Mouse (Mus musculus) CD4-positive naive resting alpha-beta T cell, adult 57 days (primary cell): Measurements from ENCODE around the gene 1700123O20Rik. TPM values are rescaled to one million over a fixed set of nuclear protein-coding genes. Genes with fewer than 3 reads are reported as not detected.

Source experiments
- total RNA-seq: library from RNA; stranded (reverse); gene quantifications from one replicate; pipeline ENCODE4 v1.2.4, GENCODE M21; 2023

1700123O20Rik gene
- 30.0 TPM for total RNA-seq

DNA sequence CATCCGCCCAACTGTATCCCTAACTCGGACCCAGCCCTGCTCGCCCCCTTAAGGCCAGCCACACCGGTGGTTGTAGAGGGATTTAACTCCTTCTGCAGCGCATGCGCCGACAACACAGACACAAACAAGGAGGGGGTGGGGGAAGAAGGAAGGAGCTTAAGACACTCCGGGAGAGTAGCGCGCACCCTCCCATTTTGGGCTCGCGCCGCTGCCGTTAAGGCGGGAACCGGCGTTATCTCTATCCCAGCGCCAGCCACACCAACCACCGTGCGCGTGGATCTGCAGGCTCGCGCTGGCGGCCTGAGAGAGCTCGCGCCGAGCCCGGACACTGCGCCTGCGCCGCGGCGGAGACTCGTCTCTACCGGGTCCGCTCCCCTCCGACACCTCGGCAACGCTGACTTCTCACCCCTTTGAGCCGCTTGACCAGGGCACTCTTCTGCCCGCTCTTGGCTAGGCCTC lies at the start of gene 1700123O20Rik:
Gene 1700123O20Rik, plus strand, starts transcription at position 154 of the 459 bp plus-strand sequence.

DNA sequence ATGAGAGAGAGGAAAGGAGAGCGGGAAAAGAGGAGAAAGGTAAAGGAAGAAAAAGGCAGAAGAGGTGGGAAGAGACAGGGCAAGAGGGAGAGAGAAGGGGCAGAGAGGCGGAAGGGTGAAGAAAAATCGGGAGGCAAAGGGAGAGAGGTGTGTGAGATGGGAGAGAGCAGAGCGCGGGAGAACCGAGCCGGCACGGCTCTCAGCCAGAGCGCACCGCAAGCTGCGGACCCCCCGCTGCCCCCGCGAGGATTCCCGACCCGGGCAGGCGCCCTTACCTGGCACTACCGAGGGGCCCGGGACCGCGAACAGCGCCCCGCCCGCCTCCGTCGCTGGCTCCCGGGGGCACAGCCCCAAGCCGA lies 45.1 kb upstream of the 1700123O20Rik start, which contains the start of gene Gm17606:
Gene Gm17606, plus strand, starts transcription at position 7 of the 359 bp plus-strand sequence.

DNA sequence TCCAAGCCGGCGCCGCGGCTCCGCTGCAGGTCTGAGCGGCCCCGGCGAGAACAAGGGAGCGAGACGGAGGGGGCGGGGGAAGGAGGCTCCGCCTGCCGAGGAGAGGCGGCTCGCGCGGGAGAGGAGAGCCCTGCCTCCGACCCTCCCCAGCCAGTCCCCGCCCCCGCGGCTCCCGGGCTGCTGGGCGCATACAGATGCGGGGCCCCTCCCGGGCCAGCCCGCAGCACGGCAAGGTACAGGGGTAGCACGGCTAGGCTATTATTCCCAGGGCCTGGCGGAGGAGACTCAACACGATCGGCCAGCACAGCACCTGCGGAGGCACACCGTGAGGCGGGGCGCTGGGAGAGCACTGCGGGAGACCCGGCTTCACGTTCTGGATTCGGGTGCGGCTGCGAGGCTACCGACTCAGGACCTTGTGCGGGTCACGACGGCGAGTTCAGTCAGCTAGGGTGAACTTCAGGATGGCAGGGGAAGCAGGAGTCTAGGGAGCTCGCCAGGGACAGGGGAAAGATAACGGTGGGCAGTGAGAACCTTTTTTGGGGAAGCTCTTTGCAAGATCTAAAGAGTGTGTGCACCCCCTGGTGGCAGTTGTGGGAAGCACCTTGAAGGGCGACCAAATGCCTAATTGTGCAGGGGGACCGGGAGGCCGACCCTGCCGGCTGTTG lies 44.6 kb upstream of the 1700123O20Rik start, which contains the start of gene Cdh24:
Gene Cdh24, minus strand, starts transcription at position 60 of the 665 bp plus-strand sequence.

DNA sequence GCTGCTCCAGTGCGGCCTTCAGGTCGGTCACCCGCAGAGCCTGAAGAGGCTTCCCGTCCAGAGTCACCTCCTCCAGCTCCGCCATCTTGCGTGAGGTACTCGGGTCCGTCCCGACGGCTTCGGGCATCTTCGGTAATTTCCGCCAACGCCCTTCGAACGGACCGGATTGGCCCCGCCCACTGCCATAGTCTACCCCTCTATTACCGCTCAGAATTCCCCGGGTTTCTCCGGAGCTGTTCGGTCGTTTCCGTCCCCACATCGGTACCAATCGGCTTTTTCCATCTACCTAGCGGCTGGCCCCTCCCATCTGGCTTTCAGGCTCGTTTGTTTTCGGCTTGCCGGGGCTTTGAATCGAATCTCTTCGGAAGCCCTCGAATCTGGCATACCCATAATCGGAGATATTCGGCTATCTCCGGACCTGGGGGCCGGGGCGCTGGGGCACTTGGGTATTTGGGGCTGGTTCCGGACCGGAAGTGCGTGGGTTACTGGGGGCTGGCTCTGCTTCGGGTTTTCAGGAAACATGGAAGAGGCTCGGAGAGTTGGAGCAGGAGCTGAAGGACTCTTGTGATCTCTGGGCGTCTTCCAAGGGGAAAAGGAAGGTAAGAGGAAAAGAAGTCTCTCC lies 617 bp downstream of the 1700123O20Rik start, which contains the start of gene Acin1:
Gene Acin1, minus strand, starts transcription at position 410 of the 622 bp plus-strand sequence.

DNA sequence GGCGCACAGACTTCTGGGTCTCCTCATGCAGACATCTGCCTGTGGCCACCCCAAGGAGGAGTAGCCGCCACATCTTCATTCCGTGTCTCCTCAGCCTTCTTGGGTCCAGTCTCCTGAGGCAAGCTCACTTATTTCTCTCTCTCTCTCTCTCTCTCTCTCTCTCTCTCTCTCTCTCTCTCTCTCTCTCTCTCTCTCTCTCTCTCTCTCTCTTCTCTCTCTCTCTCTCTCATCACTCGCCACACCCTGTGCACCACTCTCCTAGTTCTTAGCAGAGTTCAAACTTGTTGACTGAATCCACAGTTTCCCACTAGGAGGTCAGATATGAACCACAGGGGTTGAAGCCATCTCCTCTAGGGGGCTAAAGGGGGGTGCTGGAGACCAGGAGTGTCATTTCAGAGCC lies 12.7 kb downstream of the 1700123O20Rik start, which contains the start of gene Gm29776:
Gene Gm29776, minus strand, starts transcription at position 101 of the 400 bp plus-strand sequence.

DNA sequence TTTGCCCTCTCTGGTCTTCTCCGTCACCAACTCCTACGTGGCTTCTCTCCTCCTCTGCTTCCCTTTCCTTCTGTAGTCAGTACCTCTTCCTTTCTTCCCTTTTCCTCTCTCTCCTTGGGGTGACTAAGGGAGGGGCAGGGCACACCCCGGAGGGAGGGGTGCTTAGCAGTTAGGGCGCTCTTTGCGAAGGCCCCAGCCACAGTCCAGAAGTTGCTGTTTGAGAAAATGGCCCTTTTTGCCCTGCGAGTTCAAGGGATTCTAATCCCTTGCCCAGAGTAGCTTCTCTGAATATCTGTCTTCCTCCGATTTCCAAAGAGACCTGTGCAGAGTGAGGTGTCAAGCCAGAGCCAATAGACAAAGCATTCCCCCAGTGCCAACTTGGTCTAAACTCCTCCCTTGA lies 26.1 kb downstream of the 1700123O20Rik start, which contains the start of gene Cebpe:
Gene Cebpe, minus strand, starts transcription at position 101 of the 400 bp plus-strand sequence.

Other genes with a start within 250 kb of the 1700123O20Rik start
- gene Lrp10, start 222.1 kb upstream of the 1700123O20Rik start, total RNA-seq: 157 TPM
- gene Rem2, start 210.1 kb upstream of the 1700123O20Rik start, total RNA-seq: not detected
- 33.7 TPM for gene Prmt5, start 168.7 kb upstream of the 1700123O20Rik start, total RNA-seq
- 14.4 TPM for gene Haus4, start 131.6 kb upstream of the 1700123O20Rik start, total RNA-seq
- 0.27 TPM for gene Ajuba, start 108.7 kb upstream of the 1700123O20Rik start, total RNA-seq
- 9.3 TPM for gene 4931414P19Rik, start 80.2 kb upstream of the 1700123O20Rik start, total RNA-seq
- gene Psmb5, start 68.2 kb upstream of the 1700123O20Rik start, total RNA-seq: 53.8 TPM
- not detected for gene Psmb11, start 64.8 kb upstream of the 1700123O20Rik start, total RNA-seq
- gene Gm17606, start 45.3 kb upstream of the 1700123O20Rik start, total RNA-seq: not detected
- gene Cdh24, start 44.9 kb upstream of the 1700123O20Rik start, total RNA-seq: 12.8 TPM
- gene Acin1, start 715 bp downstream of the 1700123O20Rik start, total RNA-seq: 585 TPM
- gene Gm29776, start 12.6 kb downstream of the 1700123O20Rik start, total RNA-seq: not detected
- not detected for gene Cebpe, start 26.0 kb downstream of the 1700123O20Rik start, total RNA-seq
- 0.86 TPM for gene Slc7a8, start 95.7 kb downstream of the 1700123O20Rik start, total RNA-seq
- gene Rnf212b, start 127.9 kb downstream of the 1700123O20Rik start, total RNA-seq: not detected
- gene Homez, start 184.7 kb downstream of the 1700123O20Rik start, total RNA-seq: 10.6 TPM
- gene Ppp1r3e, start 191.3 kb downstream of the 1700123O20Rik start, total RNA-seq: 10.2 TPM
- 3.5 TPM for gene Bcl2l2, start 197.2 kb downstream of the 1700123O20Rik start, total RNA-seq
- gene Gm20521, start 197.2 kb downstream of the 1700123O20Rik start, total RNA-seq: not detected
- gene Pabpn1, start 206.3 kb downstream of the 1700123O20Rik start, total RNA-seq: 273 TPM
- 2.3 TPM for gene Slc22a17, start 226.9 kb downstream of the 1700123O20Rik start, total RNA-seq
- gene Efs, start 239.9 kb downstream of the 1700123O20Rik start, total RNA-seq: not detected
- gene Il25, start 246.5 kb downstream of the 1700123O20Rik start, total RNA-seq: not detected